Mouse (Mus musculus) bone marrow macrophage, adult 2 months (primary cell): ENCODE measurements around the gene Csrp1.

Experiments
- CTCF ChIP-seq: IDR thresholded peaks from 2 replicates; pipeline ENCODE4 v1.5.1; 2012; ENCODE audit warnings: low read depth, mild to moderate bottlenecking, low read length, moderate library complexity
- POLR2A ChIP-seq: IDR thresholded peaks from 2 replicates; pipeline ENCODE4 v1.6.1; 2012; ENCODE audit warnings: mild to moderate bottlenecking, low read depth, low read length, borderline replicate concordance

GRCm38 (mm10) chr1:135698451-135698921 is 21.4 kb upstream of the Csrp1 start:
- TF ChIP-seq CTCF (no peak), POLR2A (no peak)
